Mouse (Mus musculus) hindbrain, embryonic 11.5 days (tissue): Measurements from ENCODE around the gene S1pr3. TPM values are rescaled to one million over a fixed set of nuclear protein-coding genes. Genes with fewer than 3 reads are reported as not detected.

Source experiments
- ATAC-seq: fragments of 200-750 bp; cut with Nextera tagmentation; 2 replicates; pipeline ENCODE4 v1.8.0; 2017; ENCODE audit warnings: mild to moderate bottlenecking, moderate TSS enrichment, moderate library complexity; ENCODE audit not compliant: low FRiP score
- DNase-seq: peaks from one replicate; pipeline ENCODE4 v3.0.0-alpha.2; 2015; ENCODE audit warnings: low spot score
- H3K27ac ChIP-seq: fragments of 300-500 bp; sonication (generic); 2 replicates; pipeline ENCODE4 v1.5.1; 2014; ENCODE audit warnings: mild to moderate bottlenecking, low read depth, low read length
- H3K27me3 ChIP-seq: fragments of 300-500 bp; sonication (generic); 2 replicates; pipeline ENCODE4 v1.6.1; 2014; ENCODE audit warnings: mild to moderate bottlenecking, low read length, moderate library complexity, mixed read lengths; ENCODE audit not compliant: control insufficient read depth, insufficient read depth
- H3K36me3 ChIP-seq: fragments of 300-500 bp; sonication (generic); 2 replicates; pipeline ENCODE4 v1.6.1; 2014; ENCODE audit warnings: mild to moderate bottlenecking, low read length, moderate library complexity, mixed read lengths; ENCODE audit not compliant: control insufficient read depth, insufficient read depth
- H3K4me1 ChIP-seq: fragments of 300-500 bp; sonication (generic); replicated peaks from 2 replicates; pipeline ENCODE4 v1.6.1; 2014; ENCODE audit warnings: low read length, mixed read lengths; ENCODE audit not compliant: control insufficient read depth, insufficient read depth
- H3K4me2 ChIP-seq: fragments of 300-500 bp; sonication (generic); replicated peaks from 2 replicates; pipeline ENCODE4 v1.6.1; 2014; ENCODE audit warnings: mild to moderate bottlenecking, low read depth, low read length
- H3K4me3 ChIP-seq: fragments of 300-500 bp; sonication (generic); 2 replicates; pipeline ENCODE4 v1.5.1; 2014; ENCODE audit warnings: low read depth, low read length
- H3K9ac ChIP-seq: fragments of 300-500 bp; sonication (generic); 2 replicates; pipeline ENCODE4 v1.6.1; 2014; ENCODE audit warnings: low read depth, low read length
- H3K9me3 ChIP-seq: fragments of 300-500 bp; sonication (generic); 2 replicates; pipeline ENCODE4 v1.6.1; 2016; ENCODE audit warnings: low read length; ENCODE audit not compliant: control insufficient read depth
- WGBS: fragments of 180-500 bp; shearing (Covaris S2); extraction: QIAGEN DNeasy Blood & Tissue Kit; methylation state at CpG from one replicate; pipeline ENCODE4 v1.1.7; 2014; 5-methylcytosine and 5-hydroxymethylcytosine counted together
- polyA plus RNA-seq: library from polyadenylated mRNA; unstranded; fragments of >200 nt; fragmentation: Nextera tagmentation; extraction: Ambion mirVana; gene quantifications from 2 replicates; pipeline ENCODE4 v1.2.1, GENCODE M21; 2014

Gene S1pr3
- polyA plus RNA-seq, 1 experiment from 2014 or later: 46.8 TPM

DNA sequence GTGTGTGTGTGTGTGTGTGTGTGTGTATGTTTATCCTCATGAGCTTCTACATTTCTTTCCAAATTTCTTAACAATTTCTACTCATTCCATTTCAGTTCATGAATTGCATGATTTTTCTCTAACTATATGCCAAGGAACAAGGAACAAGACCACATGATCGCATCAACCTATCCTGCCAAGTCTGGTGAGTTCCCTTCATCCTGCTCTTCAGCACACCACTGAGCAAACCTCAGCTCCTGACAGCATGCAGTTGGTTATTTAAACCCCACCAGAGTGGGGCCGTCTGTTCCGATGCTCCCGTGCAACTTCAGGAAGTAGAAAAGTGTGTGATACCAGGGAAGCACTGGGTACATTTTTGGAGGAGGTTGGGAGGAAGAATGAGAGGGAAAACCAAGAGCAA is 38.1 kb downstream of the S1pr3 start:
- no peak overlapping the region for H3K4me3 ChIP-seq
- no peaks in the 10 kb centered on the region for H3K27me3 ChIP-seq
- no peak overlapping the region for H3K9ac ChIP-seq
- H3K4me1 ChIP-seq: no peaks in the 10 kb centered on the region
- no peak overlapping the region for H3K4me2 ChIP-seq
- ATAC-seq (no peak), DNase-seq (no peak)
- 86% methylated on average over 4 of the region's 4 CpGs for WGBS
- H3K36me3 ChIP-seq: no peaks in the 10 kb centered on the region
- no peaks in the 10 kb centered on the region for H3K9me3 ChIP-seq
- H3K27ac ChIP-seq: no peak overlapping the region

DNA sequence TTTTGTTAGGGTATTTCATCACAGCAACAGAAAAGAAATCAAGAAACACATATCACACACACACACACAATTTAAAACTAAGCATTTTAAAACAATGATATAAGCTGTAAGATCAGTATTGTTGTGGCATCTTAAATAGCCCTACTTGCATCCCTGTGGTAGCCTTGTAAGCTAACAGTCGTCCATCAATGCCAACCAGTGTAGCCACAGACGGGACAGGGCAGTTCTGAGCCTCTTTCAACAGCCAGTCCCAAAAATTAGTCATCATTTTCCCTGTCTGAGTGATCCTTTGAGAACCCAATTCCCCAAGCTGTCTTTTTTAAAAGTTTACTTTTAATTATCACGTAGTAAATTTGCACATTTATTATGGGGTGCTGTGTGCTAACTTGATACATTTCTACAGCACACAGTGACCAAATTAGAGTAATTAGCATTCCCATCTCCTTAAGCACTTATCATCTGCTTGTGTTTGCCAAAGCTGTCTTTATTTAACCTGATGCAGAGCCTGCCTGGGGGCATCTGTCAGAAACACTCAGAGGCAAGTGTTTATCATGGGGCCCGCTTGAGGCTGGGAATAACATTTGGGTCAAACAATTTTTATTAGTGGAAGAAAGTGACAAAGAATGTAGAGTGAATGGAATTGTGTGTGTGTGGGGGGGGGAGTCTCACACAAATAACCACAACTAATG is 47.9 kb downstream of the S1pr3 start:
- peak; percentile 23 for DNase-seq
- 41% methylated on average over 4 of the region's 4 CpGs for WGBS
- H3K4me3 ChIP-seq: no peak overlapping the region
- no peak overlapping the region for H3K27ac ChIP-seq
- no peaks in the 10 kb centered on the region for H3K36me3 ChIP-seq
- H3K4me1 ChIP-seq: no peaks in the 10 kb centered on the region
- no peak for ATAC-seq
- H3K27me3 ChIP-seq: no peaks in the 10 kb centered on the region
- H3K4me2 ChIP-seq: no peak overlapping the region
- no peak overlapping the region for H3K9ac ChIP-seq
- no peaks in the 10 kb centered on the region for H3K9me3 ChIP-seq

DNA sequence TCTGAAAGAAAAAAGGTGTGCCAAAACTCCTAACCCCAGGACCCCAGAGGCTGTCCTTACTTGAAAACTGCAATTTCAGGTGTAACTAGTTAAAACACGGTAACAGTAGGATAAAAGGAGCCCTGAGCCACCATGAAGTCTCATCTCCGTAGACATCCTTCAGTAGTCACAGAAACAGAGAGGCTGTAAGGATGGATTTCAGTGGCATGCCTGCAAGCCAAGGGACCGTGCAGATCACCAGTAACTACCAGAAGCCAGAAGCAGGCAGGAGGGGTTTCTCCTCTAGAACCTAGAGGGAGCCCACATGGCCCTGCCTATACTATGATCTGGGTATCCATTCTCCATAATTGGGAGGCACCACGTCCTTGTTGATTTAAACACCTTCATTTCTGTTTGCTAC is 55.9 kb downstream of the S1pr3 start:
- DNase-seq (no peak), ATAC-seq (no peak)
- Histone ChIP-seq H3K36me3 (no peaks in the 10 kb centered on the region), H3K27me3 (no peaks in the 10 kb centered on the region), H3K4me2 (no peak overlapping the region), H3K9me3 (no peaks in the 10 kb centered on the region), H3K9ac (no peak overlapping the region), H3K27ac (no peak overlapping the region), H3K4me3 (no peak overlapping the region), H3K4me1 (no peaks in the 10 kb centered on the region)
- 68% methylated on average over 4 of the region's 4 CpGs for WGBS

DNA sequence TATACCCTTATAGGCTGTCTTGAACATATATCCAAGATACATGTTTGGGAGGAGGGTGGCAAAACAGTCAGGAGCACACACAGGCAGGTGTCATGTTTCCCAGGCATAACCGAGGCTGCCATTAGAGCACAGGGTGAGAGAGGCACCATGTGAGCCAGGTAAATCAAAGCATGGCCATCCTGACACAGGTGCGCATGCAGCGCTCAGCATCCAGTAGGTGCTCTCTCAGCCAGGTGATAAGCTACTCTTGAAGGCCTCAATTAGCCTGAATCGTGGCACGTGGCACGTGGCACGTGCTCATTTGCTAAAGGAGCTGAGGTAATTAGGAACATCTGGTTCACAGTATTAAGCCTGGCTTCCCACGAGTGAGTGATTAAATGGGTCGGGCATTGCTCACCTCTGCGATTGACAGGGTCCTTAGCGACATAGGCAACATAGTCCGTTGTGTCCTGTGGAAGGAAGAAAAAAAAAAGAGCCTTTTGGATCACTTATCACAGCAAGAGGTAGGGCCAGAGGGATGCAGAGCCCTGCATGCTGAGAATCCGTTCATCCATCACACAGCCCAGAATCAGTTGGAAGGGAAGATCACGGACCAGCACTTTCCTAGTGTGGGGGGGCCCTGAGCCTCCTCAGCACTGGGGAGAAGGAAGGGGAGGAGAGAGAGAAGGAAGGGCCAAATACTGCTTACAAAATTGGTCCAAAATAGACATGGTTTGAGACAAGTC is 57.8 kb downstream of the S1pr3 start:
- DNase-seq: no peak

GRCm38 (mm10) chr13:51468697-51469250 is 60.3 kb downstream of the S1pr3 start:
- no peaks in the 10 kb centered on the region for H3K9me3 ChIP-seq
- DNase-seq (no peak), ATAC-seq (no peak)
- H3K27me3 ChIP-seq: no peaks in the 10 kb centered on the region
- no peaks in the 10 kb centered on the region for H3K36me3 ChIP-seq
- H3K4me1 ChIP-seq: no peaks in the 10 kb centered on the region
- no peak overlapping the region for H3K4me3 ChIP-seq
- H3K4me2 ChIP-seq: no peak overlapping the region
- 76% methylated on average over 17 of the region's 17 CpGs for WGBS
- no peak overlapping the region for H3K9ac ChIP-seq
- H3K27ac ChIP-seq: no peak overlapping the region

More for the DNA sequence above, 57.8 kb downstream of the S1pr3 start:
- 70% methylated on average over 14 of the region's 14 CpGs for WGBS
- no peak overlapping the region for H3K4me3 ChIP-seq
- H3K9me3 ChIP-seq: no peaks in the 10 kb centered on the region
- no peak overlapping the region for H3K4me2 ChIP-seq
- no peaks in the 10 kb centered on the region for H3K36me3 ChIP-seq
- no peak overlapping the region for H3K9ac ChIP-seq
- H3K27ac ChIP-seq: no peak overlapping the region
- ATAC-seq: no peak
- H3K27me3 ChIP-seq: no peaks in the 10 kb centered on the region
- no peaks in the 10 kb centered on the region for H3K4me1 ChIP-seq

Other genes with a start within 250 kb of the S1pr3 start
- 0.39 and 0.43 TPM in 2 replicates for gene Nxnl2, start 237.6 kb upstream of the S1pr3 start, polyA plus RNA-seq
- gene Shc3, start 160.8 kb downstream of the S1pr3 start, polyA plus RNA-seq: 3.4 and 5.6 TPM in 2 replicates
- gene Cks2, start 236.6 kb downstream of the S1pr3 start, polyA plus RNA-seq: 298 and 307 TPM in 2 replicates
- 30.0 and 35.3 TPM in 2 replicates for gene Secisbp2, start 243.1 kb downstream of the S1pr3 start, polyA plus RNA-seq